Mouse (Mus musculus) erythroblast, embryonic 14.5 days (primary cell): ENCODE results near the gene Atp5c1. TPM values are rescaled to one million over a fixed set of nuclear protein-coding genes. Genes with fewer than 3 reads are reported as not detected.

Experiments used
- H3K27me3 ChIP-seq: 2 replicates; pipeline ENCODE4 v1.6.1; 2012; ENCODE audit warnings: inconsistent platforms; ENCODE audit not compliant: control insufficient read depth
- H3K36me3 ChIP-seq: 2 replicates; pipeline ENCODE4 v1.6.1; 2012; ENCODE audit warnings: mild to moderate bottlenecking, inconsistent platforms; ENCODE audit not compliant: control insufficient read depth
- H3K4me1 ChIP-seq: 2 replicates; pipeline ENCODE4 v1.6.1; 2012; ENCODE audit warnings: inconsistent platforms; ENCODE audit not compliant: control insufficient read depth
- H3K4me3 ChIP-seq: replicated peaks from 2 replicates; pipeline ENCODE3; 2012; ENCODE audit warnings: moderate library complexity, mild to moderate bottlenecking, inconsistent platforms
- H3K9me3 ChIP-seq: 2 replicates; pipeline ENCODE4 v1.6.1; 2012; ENCODE audit warnings: low read length, inconsistent platforms, mixed read lengths; ENCODE audit not compliant: control insufficient read depth
- GATA1 ChIP-seq: IDR thresholded peaks from 2 replicates; pipeline ENCODE4 v1.6.1; 2012; ENCODE audit warnings: low read length, inconsistent platforms, mixed read lengths
- TAL1 ChIP-seq: IDR thresholded peaks from 3 replicates; pipeline ENCODE4 v1.6.1; 2012; ENCODE audit warnings: low read length, inconsistent platforms, mixed read lengths
- polyA plus RNA-seq: library from polyadenylated mRNA; stranded (reverse); fragments of >175 nt; gene quantifications from 2 replicates; pipeline ENCODE4 v1.2.3, GENCODE M21; 2012

Gene Atp5c1
- polyA plus RNA-seq, 1 experiment: 2.1 TPM

DNA sequence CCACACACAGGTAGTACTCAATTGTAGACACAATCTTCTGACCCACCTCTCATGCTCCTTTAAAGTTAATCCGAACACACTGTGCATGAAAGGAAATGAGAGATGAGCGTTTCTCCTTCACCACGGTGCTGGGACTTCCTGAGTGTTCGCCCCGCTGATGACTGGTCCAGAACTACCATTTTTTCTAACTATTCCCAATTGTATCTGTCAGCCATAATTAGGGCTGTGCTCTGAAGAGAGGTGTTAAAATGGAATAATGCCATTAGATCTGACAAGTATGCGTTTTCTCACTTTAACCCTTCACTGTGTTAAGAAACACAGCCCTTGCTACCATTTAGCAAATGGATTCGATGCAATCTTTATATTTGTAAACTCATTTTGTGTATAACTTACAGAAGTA lies 50.6 kb downstream of the Atp5c1 start:
- no peaks in the 10 kb centered on the region for H3K36me3 ChIP-seq
- H3K9me3 ChIP-seq: no peaks in the 10 kb centered on the region
- no peak for TF ChIP-seq GATA1
- TF ChIP-seq TAL1: no peak
- no peaks in the 10 kb centered on the region for H3K27me3 ChIP-seq
- no peak overlapping the region for H3K4me3 ChIP-seq
- peaks cover 4% of the 10 kb centered on the region; the same call in 1 of the 2 replicates for H3K4me1 ChIP-seq

DNA sequence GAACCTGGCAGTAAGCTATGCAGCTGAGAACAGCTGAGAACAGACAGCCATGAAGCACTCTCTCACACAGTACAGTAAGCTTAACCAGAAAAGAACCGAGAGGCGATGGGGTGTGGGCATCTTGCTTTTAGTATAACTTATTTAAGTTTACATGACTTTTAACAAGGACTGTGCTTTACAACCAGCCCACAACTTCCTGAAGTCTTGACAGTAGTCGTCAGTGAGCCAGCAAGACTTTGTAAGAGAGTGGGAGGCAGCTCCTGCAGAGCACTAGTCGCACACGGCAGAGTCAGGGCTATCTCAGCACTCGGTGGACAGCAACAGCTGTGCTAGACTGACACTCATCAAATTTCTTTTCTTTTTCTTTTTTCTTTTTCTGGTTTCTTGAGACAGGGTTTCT lies 56.0 kb downstream of the Atp5c1 start:
- H3K4me3 ChIP-seq: no peak overlapping the region
- no peaks in the 10 kb centered on the region for H3K36me3 ChIP-seq
- H3K9me3 ChIP-seq: no peaks in the 10 kb centered on the region
- TF ChIP-seq GATA1: no peak
- TF ChIP-seq TAL1: no peak
- no peaks in the 10 kb centered on the region for H3K27me3 ChIP-seq
- H3K4me1 ChIP-seq: peaks cover under 1% of the 10 kb centered on the region; the same call in 1 of the 2 replicates

DNA sequence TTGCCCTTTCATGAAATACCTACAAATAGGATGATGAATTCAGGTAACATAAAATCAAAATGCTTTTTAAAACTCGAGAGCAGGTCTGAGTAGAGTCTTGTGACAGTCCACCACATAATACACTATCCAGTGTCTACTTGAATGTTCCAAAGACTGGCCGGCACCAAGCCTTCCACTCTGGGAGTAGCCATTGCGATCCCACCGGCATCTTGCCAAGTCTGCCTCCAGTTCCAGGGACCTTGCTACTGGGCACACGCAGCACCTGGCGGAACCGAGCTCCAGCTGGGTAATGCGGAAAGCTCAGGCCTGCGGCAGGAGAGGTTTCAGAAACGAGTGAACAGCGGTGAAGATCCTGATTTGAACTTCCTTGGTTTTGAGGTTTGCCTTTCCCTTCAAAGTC lies 59.0 kb downstream of the Atp5c1 start:
- TF ChIP-seq TAL1 (no peak), GATA1 (no peak)

DNA sequence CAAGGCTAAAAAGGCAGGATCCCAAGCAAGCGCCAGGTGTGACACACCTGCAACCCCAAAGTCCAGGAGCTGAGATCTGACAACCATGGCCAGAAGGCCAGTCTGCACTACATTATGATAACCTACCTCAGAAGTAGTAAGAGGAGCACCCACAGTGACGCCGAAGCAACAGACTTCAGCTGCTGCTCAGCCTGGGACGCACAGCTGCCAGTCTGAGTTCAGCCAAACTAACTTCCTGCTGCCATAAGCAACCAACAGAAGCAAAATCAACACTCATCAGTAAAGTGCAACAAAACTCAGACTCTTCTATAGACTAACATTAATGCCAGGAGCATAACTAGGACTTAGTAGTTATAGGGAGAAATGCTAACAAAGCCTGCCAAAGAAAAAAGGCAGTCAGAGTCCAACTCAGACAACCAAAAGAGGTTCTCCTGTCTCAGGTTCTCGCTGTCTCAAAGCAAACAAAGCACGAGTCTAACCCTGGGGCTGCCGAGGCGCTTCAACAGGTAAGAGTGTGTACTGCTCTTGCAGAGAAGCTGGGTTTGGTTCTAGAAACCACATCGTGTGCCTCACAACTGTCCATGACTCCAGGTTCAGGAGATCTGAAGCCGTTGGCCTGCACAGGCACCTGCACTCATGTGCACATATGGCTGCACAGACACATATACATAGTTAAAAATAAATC lies 65.2 kb downstream of the Atp5c1 start:
- H3K4me3 ChIP-seq: no peak overlapping the region
- no peaks in the 10 kb centered on the region for H3K36me3 ChIP-seq
- H3K27me3 ChIP-seq: no peaks in the 10 kb centered on the region
- no peaks in the 10 kb centered on the region for H3K9me3 ChIP-seq
- TF ChIP-seq GATA1 (no peak), TAL1 (no peak)
- peaks cover 7% of the 10 kb centered on the region for H3K4me1 ChIP-seq

More for the DNA sequence above, 59.0 kb downstream of the Atp5c1 start:
- Histone ChIP-seq H3K36me3 (no peaks in the 10 kb centered on the region), H3K4me1 (peaks cover 3% of the 10 kb centered on the region; the same call in 1 of the 2 replicates), H3K9me3 (no peaks in the 10 kb centered on the region), H3K27me3 (no peaks in the 10 kb centered on the region), H3K4me3 (no peak overlapping the region)

DNA sequence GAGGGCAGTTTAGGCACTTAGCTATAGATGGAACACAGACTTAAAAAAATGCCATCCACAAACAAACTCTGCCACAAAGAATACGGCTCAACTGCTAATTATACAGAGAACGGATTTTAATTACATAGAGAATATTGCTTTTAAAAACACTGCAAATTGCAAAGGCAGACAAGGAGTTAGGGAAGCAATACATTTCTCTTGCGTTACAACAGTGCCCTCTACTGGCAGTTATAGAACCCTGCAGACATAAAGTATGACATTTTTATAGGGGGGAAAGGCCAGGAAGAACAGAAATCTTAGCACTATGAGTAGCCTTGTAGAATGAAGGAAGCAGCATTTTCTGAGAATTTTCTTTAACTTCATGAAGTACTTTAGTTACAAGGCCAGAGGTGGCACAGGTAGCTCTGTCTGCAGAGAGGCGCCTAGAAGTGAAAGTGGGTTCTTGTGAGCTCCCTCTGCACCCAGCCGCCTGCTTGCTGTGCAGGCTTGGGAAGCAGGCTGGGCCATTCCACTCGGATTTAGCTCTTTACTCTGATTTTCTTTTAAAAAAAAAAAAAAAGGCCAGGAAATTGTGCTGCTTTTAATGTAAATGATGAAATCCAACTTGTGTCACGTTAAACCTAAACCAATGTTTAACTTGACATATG lies 69.9 kb downstream of the Atp5c1 start:
- Histone ChIP-seq H3K4me1 (peaks cover 26% of the 10 kb centered on the region), H3K27me3 (no peaks in the 10 kb centered on the region), H3K9me3 (no peaks in the 10 kb centered on the region), H3K4me3 (no peak overlapping the region), H3K36me3 (no peaks in the 10 kb centered on the region)
- TF ChIP-seq GATA1: no peak
- no peak for TF ChIP-seq TAL1

DNA sequence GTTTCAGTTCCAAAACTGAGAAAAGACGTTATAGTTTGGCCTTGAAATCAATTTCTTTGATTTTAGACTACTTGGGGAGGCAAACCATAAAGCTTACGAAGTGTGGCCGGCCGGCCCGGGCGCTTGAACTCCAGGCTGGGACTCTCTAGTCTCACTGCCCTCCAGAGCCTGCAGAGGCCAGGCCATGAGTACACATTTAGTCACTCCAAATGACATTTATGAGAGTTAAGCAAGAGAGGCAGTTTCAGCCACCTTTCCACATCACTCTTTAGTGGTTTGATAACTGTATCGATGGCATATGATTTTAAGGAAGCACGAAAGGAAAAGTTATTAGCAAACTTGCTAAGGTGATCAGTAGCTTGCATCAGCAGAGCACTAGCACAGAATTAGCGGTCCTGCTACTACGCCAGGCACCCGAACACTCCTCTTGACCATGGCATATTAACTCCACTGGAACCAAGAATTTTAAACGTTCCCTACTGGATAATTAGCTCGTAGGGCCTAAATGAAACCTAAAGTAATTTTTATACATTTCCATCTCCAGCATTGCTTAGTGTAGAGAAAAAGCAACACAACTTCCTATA lies 70.5 kb downstream of the Atp5c1 start:
- TF ChIP-seq GATA1: no peak
- no peak for TF ChIP-seq TAL1
- H3K4me3 ChIP-seq: no peak overlapping the region
- H3K4me1 ChIP-seq: peaks cover 24% of the 10 kb centered on the region

DNA sequence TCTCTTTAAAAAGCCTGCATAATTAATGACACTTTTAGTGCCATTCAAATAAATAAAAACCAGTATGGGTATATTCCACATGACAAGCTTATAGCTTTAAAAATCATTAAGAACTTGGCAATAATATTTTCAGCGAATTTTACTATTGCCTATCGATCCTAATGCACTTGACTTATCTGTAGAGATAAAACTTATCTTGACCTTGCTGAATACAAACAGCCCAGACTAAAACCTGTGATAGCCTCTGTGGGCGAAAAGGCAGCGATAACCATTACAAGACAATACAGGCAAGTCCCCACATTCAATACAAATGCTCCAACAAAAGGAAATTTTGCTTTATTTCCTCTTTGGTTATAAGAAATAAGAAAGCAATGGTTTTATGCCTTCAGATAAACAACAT lies 71.7 kb downstream of the Atp5c1 start:
- peaks cover 22% of the 10 kb centered on the region for H3K4me1 ChIP-seq
- H3K27me3 ChIP-seq: no peaks in the 10 kb centered on the region
- H3K4me3 ChIP-seq: no peak overlapping the region
- no peaks in the 10 kb centered on the region for H3K36me3 ChIP-seq
- TF ChIP-seq GATA1: no peak
- no peak for TF ChIP-seq TAL1
- no peaks in the 10 kb centered on the region for H3K9me3 ChIP-seq

More for the DNA sequence above, 70.5 kb downstream of the Atp5c1 start:
- Histone ChIP-seq H3K9me3 (no peaks in the 10 kb centered on the region), H3K36me3 (no peaks in the 10 kb centered on the region), H3K27me3 (no peaks in the 10 kb centered on the region)

Other genes starting within 250 kb of the Atp5c1 start
- gene 4930412O13Rik, start 199.3 kb downstream of the Atp5c1 start, polyA plus RNA-seq: not detected in 2 replicates
- gene 9230102O04Rik, start 191.0 kb downstream of the Atp5c1 start, polyA plus RNA-seq: not detected in 2 replicates
- gene Gata3, start 190.5 kb downstream of the Atp5c1 start, polyA plus RNA-seq: 0.04 TPM in 1 of 2 replicates, not detected in the other
- 2.7 and 3.4 TPM in 2 replicates for gene Taf3, start 31.9 kb downstream of the Atp5c1 start, polyA plus RNA-seq
- gene Kin, start 83 bp upstream of the Atp5c1 start, polyA plus RNA-seq: 0.57 and 1.0 TPM in 2 replicates
- gene Itih2, start 50.9 kb upstream of the Atp5c1 start, polyA plus RNA-seq: 0.06 and 0.10 TPM in 2 replicates
- gene Itih5, start 73.1 kb upstream of the Atp5c1 start, polyA plus RNA-seq: not detected in 2 replicates